Mouse (Mus musculus) cerebellum, postnatal 36 days (tissue): ENCODE data around the gene Slc6a11.
A peak's percentile ranks its signal among the peaks of the same experiment; 100 is the strongest.

ENCODE experiments used
- DNase-seq, 2 experiments: peaks; one replicate each; pipeline ENCODE4 v3.0.0; 2021 to 2022; ENCODE audit warnings: mixed read lengths in 2 of 2

Slc6a11 gene

DNA sequence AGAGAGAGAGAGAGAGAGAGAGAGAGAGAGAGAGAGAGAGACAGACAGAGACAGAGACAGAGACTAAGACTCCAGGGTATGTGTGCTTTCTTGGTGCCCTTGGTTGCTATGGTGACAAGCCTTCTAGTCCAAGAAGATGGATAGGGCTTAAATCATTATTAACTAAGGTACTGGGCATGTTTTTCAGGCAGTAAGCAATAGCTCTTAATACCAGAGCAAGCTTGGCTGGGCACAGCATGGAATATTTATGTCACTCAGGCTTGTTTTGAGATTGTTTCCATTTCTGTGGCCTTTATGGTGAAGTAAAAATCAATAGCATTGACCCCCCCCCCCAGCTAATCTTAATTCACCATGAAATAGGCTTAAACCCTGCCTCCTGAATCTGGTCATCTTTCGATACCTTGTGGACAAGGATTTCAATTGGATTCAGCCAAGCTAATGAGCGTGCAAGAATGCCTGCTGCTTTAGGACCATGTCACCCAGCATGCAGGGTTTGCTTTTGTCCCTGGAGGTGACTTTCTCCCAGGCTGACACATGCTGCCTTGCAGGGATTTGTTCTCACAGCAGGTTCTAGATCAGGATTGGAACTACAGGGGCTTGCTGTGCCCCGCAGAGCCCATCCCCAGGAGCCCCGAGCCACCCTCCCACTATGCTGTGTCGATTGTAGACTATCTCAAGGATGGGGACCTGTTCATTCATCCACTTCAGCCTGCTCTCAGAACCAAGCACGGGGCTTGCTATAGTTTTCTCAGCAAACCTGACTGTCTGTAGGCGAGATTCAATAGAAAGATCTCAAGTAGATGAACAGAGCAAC lies 51.5 kb downstream of the Slc6a11 start:
- DNase-seq: no peak

- no peak for DNase-seq
These were observed 56.1 kb downstream of the Slc6a11 start for GRCm38 (mm10) chr6:114187121-114187520.

DNA sequence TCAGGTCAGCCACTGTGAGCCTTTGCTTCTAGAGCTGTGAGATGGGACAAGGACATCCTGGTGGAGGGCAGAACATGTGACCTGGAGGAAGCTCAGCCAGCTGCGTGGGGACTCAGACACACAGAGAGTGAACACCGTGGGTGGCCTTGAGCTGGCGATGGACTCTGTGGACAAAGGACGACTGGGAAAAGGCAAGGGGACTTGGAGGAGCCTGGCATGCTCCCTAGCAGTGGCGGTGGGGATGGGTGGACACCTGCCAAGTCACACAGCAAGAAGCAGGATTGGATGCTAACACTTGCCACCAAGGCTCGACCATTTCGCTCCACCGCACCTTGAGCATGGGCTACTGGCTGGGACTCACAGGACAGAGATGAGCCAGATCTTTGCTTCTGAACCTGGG lies 57.8 kb downstream of the Slc6a11 start:
- peak; percentile 5 to 25 for DNase-seq

DNA sequence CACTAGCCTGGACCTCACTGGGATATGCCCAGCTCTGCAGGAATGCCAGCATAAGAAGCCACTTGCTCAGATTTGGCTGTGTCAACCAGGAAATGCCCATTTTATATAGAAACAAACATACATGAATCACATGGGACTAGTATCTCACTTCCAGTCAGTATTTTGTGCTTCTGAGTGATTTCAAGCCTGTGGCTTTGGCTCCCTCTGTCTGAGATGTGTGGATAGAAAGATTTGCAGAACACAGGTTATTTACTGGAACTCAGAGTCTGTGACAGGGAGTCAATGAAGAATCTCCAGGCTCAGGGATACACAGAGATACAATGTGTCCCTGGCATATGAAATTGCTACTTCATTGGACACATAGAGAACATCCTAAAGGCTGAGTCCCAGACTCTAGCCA lies 65.0 kb downstream of the Slc6a11 start:
- no peak for DNase-seq

- DNase-seq: peak in 1 of 2 experiments; percentile 14
These were observed 68.3 kb downstream of the Slc6a11 start for GRCm38 (mm10) chr6:114199200-114199845.

DNA sequence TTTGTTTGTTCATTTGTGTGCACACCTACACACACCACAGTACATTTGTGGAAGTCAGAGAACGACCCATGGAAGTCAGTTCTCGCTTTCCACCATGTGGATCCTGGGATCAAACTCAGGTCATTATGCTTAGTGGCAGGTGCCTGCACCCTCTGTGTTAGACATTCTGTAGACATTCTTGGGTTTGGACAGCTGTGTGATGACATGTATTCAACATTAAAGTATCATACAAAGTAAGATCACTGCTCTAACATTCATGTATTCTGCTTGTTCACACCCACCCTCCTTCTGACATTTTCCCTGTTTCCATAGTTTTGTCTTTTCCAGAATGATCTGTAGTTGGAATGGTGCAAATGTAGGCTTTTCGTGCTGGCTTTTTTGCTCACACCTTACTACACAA lies 73.5 kb downstream of the Slc6a11 start:
- no peak for DNase-seq

GRCm38 (mm10) chr6:114208296-114208695 lies 77.3 kb downstream of the Slc6a11 start:
- DNase-seq: no peak

- no peak for DNase-seq
These were observed 83.4 kb downstream of the Slc6a11 start for GRCm38 (mm10) chr6:114214393-114214792.

DNA sequence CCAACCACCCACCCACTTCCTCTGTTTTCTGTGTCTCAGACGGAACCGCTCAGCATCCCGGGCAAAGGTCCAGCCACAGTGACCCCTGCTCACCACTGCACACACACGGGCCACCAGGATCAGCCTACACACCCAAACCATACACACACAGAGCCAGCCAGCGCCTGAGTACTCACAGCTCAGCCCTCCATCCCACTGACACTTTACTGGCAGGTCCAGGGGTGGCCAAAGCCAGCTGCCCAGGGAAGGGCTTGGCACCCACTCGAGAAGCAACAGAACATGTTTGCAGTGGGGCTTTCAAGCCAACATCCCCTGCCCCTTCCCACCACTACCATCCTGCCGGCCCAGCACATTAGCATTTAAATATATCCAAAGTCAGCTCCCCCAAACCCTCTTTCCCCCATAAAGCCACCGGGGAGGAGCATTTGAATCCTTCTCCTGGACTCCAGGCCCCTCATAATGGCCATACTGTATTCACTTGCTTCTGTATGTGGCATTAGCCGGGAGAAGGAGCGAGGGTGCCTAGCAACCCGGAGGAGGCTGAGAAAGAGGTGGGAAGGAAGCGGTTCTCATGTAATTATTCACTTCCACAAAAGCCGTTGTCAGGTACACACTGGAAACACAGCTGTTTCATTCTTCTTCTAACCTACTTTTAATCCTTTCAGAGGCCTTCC lies 85.8 kb downstream of the Slc6a11 start:
- no peak for DNase-seq

DNA sequence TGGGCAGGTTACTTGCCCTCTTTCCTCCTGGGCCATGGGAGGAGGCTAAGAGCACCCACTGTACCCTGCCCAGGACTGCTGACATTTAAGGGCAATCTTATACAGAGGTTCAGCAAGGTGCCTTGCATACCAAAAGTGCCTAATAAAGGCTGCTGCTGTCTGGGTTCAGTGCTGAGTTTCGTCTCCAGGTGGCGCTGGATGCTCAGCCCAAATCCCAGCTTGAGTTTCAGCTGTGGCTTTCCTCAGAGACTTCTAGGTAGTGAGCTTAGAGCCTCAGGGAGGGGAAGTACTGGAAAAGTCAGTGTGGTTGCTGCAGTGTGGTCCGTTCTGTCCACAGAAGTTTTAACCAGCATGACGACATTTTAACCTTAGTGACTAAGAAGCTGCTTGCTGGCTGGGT lies 93.4 kb downstream of the Slc6a11 start:
- peak; percentile 20 to 26 for DNase-seq

GRCm38 (mm10) chr6:114227378-114227777 lies 96.3 kb downstream of the Slc6a11 start:
- no peak for DNase-seq

DNA sequence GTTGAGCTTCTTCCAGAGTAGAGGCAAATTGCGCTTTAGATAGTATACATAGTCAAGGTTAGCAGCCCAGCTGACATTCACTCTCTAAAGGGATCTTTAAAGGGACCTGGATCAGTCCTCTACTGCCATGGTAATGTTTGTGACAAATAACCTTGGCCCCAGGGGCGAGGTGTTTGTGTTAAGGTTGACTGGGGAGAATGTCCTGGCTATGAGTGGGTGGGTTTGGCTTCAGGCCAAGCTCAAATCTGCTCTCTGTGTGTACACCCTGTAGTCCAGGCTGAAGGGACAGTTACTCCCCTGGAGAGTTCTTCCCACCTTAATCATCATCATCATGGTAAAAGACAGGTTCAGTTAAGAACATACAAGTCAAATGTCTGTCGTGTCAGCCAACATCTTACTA lies 97.2 kb downstream of the Slc6a11 start:
- DNase-seq: no peak

GRCm38 (mm10) chr6:114238892-114239644 lies 108.0 kb downstream of the Slc6a11 start:
- no peak for DNase-seq

DNA sequence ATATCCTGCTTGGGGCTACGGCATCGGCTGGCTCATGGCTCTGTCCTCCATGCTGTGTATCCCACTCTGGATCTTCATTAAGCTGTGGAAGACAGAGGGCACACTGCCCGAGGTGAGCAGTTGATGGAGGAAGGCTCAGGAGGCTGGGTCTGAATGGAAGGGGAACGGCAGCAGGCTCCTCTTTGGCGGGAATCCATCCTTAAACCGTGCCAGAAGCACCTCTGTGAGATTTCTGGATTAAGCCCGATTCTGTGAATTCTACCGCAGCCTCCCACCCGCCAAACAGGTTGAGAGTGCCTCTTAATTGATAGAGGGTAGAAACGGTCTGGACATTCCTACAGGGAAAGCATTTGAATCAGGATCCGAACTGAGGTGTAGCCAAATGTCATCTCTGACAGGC lies 114.6 kb downstream of the Slc6a11 start:
- DNase-seq: no peak

DNA sequence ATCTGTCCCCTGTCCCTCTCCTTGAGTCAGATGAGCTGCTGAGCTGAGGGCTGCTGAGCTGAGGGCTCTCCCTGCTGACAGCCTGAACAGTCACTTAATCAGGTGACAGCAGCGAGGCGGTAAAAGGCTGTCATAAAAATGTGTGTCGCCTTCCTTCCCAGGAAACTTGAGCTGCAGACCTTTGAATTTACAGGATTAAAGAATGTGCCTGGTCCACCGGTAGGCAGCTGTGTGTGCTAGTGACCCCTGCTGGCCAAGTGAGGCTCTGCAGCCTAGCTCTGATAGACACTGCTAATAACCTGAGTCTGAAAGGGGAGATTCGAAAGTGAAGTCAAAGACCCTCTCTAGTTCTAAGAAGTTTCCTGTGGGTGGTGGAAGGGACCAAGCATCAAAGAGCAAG lies 119.3 kb downstream of the Slc6a11 start:
- DNase-seq: peak; percentile 78 to 83

DNA sequence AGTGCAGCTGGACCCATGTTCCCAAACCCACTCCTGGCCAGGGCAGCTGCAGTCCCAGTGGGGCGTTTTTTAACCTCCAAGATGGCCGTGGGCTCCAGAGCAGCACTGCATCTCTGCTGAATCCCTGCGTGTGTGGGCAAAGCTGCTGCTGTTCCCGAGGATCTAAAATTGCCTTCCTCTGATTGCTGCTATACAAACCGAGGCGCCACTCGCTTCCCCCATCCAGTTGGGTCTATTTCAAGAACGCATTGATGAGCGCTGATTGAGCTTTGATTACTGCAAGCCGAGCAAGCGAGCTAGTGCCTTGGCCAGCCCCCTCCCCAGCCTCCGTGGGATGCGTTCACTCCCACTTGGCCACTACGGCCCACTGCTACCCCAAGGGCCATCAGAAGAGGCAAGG lies 123.9 kb downstream of the Slc6a11 start:
- no peak for DNase-seq

DNA sequence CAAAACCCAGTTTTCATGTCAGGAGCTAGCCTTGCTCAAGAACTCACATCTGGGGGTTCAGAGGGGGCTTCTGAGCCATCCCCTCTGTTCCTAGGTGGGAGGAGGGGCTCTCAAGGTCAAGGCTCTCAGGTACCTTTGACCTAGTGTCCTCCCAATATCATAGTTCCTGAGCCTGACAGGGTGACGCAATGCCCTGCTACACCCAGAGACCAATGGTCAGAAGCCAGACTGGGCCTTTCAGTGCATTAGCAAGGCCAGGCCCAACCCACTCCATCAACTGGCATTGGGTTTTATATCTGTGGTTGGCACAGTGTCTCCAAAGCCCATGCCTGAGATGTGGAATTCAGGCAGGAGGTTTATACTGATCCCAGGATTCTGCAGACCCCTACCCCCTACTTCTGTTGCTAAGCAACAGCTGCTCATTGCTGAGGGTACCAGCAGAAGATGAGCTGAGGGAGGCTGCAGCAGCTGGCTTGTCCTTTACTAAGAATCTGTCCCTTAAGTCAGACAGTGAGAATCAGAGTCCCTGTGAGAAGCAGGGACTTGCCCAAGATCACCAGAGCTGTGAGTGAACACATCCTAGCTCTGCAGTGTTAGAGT lies 126.8 kb downstream of the Slc6a11 start:
- DNase-seq: no peak

DNA sequence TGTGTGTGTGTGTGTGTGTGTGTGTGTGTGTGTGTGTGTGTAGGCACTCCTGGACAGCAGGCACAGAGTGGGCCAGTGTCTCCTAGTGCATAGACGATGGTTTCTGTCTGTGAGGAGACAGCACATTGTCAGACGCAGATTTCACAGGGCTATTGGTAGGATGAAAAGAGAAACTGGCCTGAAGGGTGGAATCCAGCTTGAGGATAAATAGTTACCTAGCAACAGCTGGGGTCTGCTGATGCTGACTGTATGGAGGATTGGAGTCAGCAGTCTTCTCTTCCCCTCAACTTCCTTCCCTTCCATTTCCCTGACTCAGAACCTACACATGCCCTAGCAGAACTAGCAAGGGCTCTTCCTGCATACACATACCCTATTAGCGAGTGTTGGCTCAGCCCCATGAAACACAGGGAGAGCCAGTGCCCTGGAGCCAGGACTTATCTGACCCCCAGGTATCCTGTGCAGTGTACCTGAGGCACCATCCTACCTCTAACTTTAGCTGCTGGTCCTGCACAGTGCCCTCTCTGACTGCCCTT lies 127.7 kb downstream of the Slc6a11 start:
- DNase-seq: no peak

GRCm38 (mm10) chr6:114261609-114262008 lies 130.6 kb downstream of the Slc6a11 start:
- DNase-seq: peak in 1 of 2 experiments; percentile 22

- no peak for DNase-seq
These were observed 133.0 kb downstream of the Slc6a11 start for GRCm38 (mm10) chr6:114264010-114264409.

DNA sequence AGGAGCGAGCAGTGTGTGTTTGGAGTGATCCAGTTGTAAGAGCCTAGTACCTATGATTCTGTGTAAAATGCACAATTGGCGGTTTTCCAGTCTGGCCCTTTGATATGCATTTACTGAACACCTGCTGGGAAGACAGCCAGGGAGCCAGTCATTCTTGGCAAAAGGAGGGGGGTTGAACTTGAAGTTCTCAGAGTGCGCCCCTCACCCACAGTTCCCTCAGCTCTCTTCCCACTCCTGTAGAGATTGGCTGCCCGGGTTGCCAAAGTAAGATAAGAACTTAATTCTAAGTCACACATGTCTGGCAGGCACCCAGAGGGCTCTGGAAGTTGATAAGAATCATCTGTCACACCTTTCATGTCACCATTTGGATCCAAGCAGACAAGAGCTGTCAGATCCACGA lies 133.4 kb downstream of the Slc6a11 start:
- DNase-seq: no peak

DNA sequence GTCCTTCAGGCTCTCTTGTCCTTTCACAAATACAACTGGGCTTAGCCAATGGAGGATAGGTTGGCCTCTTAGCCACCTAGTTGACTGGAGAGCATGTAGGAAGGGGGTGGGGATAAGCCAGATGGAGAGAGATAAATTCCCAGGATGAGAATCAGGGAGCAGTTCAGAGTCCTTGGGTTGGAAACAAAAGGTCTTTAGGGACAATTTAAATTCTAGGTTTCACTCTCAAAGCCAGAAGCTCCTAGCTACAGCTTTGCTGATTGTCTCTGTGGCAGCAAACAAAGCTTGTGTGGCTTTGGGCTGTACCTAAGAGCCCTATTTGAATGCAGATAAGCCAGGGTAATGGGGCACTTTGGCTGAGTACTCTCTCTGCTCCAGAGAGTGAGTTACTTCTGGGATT lies 135.2 kb downstream of the Slc6a11 start:
- DNase-seq: no peak
